Mouse (Mus musculus): ENCODE results near the gene Rfx7.

DNA sequence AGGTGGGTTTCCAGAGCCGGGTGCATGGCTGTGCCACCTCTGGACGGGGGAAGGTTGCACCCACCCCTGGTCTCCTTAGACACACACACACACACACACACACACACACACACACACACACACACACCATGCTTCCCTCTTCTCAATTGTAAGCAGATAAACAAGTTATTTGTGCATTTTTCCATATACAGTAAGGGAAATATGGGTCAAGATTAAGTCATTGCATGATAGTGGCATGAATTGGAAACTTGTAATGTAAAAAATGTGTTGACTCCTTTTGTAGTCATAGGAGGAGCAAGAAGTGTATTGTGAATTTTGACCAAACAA lies 1.0 kb downstream of the Rfx7 start:
- TF ChIP-seq CTCF (IDR thresholded peaks at IDR 0.05; ENCODE audit: control insufficient read depth, insufficient read depth, low read length) (no peak), POLR2A (IDR thresholded peaks at IDR 0.05; ENCODE audit: borderline replicate concordance, control insufficient read depth, low read depth, low read length) (no peak)
